Mouse (Mus musculus) cerebellum, adult 11-12 months (tissue): ENCODE measurements at regions not wholly inside any gene's neighbourhood (a gene's known extent, or its start where the extent isn't known, plus 50 kb on each side); places are given as distances from the start of the nearest gene placed in this dataset.

Experiments used
- DNase-seq: peaks from one replicate; pipeline ENCODE4 v3.0.0; 2022

- no peak for DNase-seq
Observed at GRCm38 (mm10) chr13:48717036-48717435, 54.2 kb downstream of the Barx1 start.

GRCm38 (mm10) chr13:48717451-48717850 lies 54.7 kb downstream of the Barx1 start:
- no peak for DNase-seq

GRCm38 (mm10) chr13:48723676-48724075 lies 60.9 kb downstream of the Barx1 start:
- no peak for DNase-seq

GRCm38 (mm10) chr13:48726430-48726829 lies 63.6 kb downstream of the Barx1 start:
- no peak for DNase-seq

- no peak for DNase-seq
Observed at GRCm38 (mm10) chr13:48731046-48731996, 68.5 kb downstream of the Barx1 start.

GRCm38 (mm10) chr13:48732168-48732841 lies 69.5 kb downstream of the Barx1 start:
- DNase-seq: peak; percentile 34

- DNase-seq: no peak
Observed at GRCm38 (mm10) chr13:48734985-48735384, 72.2 kb downstream of the Barx1 start.

GRCm38 (mm10) chr13:48745566-48745965 lies 82.8 kb downstream of the Barx1 start:
- DNase-seq: no peak

- DNase-seq: no peak
Observed at GRCm38 (mm10) chr13:48746301-48746700, 83.5 kb downstream of the Barx1 start.
